Mouse (Mus musculus) liver, postnatal 0 days (tissue): ENCODE measurements around the gene Eef1g. TPM values are rescaled to one million over a fixed set of nuclear protein-coding genes. Genes with fewer than 3 reads are reported as not detected.
A peak's percentile ranks its signal among the peaks of the same experiment; 100 is the strongest.

Source experiments
- ATAC-seq: fragments of 200-750 bp; cut with Nextera tagmentation; 2 replicates; pipeline ENCODE4 v1.8.0; 2017; ENCODE audit warnings: mild to moderate bottlenecking, moderate library complexity
- DNase-seq: peaks from one replicate; pipeline ENCODE4 v3.0.0-alpha.2; 2016
- H3K27ac ChIP-seq: fragments of 300-500 bp; sonication (generic); 2 replicates; pipeline ENCODE4 v1.5.1; 2014; ENCODE audit warnings: antibody characterized with exemption, moderate library complexity, mild to moderate bottlenecking, low read depth
- H3K27me3 ChIP-seq: fragments of 300-500 bp; sonication (generic); 2 replicates; pipeline ENCODE4 v1.6.1; 2014; ENCODE audit warnings: low read length, control low read depth, mixed read lengths; ENCODE audit not compliant: insufficient read depth
- H3K36me3 ChIP-seq: fragments of 300-500 bp; sonication (generic); replicated peaks from 2 replicates; pipeline ENCODE4 v1.6.1; 2014; ENCODE audit warnings: mild to moderate bottlenecking, control low read depth, low read length, moderate library complexity, mixed read lengths; ENCODE audit not compliant: insufficient read depth
- H3K4me1 ChIP-seq: fragments of 300-500 bp; sonication (generic); 2 replicates; pipeline ENCODE4 v1.6.1; 2014; ENCODE audit warnings: antibody characterized with exemption, mild to moderate bottlenecking, control low read depth; ENCODE audit not compliant: insufficient read depth
- H3K4me2 ChIP-seq: fragments of 300-500 bp; sonication (generic); 2 replicates; pipeline ENCODE4 v1.6.1; 2014; ENCODE audit warnings: low read depth, mild to moderate bottlenecking, low read length, moderate library complexity, mixed read lengths
- H3K4me3 ChIP-seq: fragments of 300-500 bp; sonication (generic); 2 replicates; pipeline ENCODE4 v1.5.1; 2014; ENCODE audit warnings: low read depth, low read length
- H3K9ac ChIP-seq: fragments of 300-500 bp; sonication (generic); replicated peaks from 2 replicates; pipeline ENCODE4 v1.6.1; 2014; ENCODE audit warnings: mild to moderate bottlenecking, moderate library complexity
- H3K9me3 ChIP-seq: fragments of 300-500 bp; sonication (generic); 2 replicates; pipeline ENCODE4 v1.6.1; 2016; ENCODE audit warnings: mild to moderate bottlenecking, control low read depth, low read length, mixed read lengths
- CTCF ChIP-seq: sonication (generic); IDR thresholded peaks from 2 replicates; pipeline ENCODE4 v1.5.1; 2016; ENCODE audit warnings: antibody characterized with exemption, low read depth
- EP300 ChIP-seq: IDR thresholded peaks from 2 replicates; pipeline ENCODE4 v1.6.1; 2016; ENCODE audit warnings: antibody characterized with exemption, low read depth, mild to moderate bottlenecking
- WGBS: fragments of 180-500 bp; shearing (Covaris S2); extraction: QIAGEN DNeasy Blood & Tissue Kit; methylation state at CpG from one replicate; pipeline ENCODE4 v1.1.7; 2014; ENCODE audit not compliant: insufficient replicate concordance; 5-methylcytosine and 5-hydroxymethylcytosine counted together
- polyA plus RNA-seq: library from polyadenylated mRNA; unstranded; fragments of >200 nt; fragmentation: Nextera tagmentation; extraction: Ambion mirVana; gene quantifications from 2 replicates; pipeline ENCODE4 v1.2.1, GENCODE M21; 2015

Gene Eef1g
- polyA plus RNA-seq, 1 experiment from 2014 or later: 134 TPM

- peak overlapping the region; percentile 99 for H3K27ac ChIP-seq
- TF ChIP-seq EP300: peak; percentile 74
- no peak for TF ChIP-seq CTCF
- H3K36me3 ChIP-seq: peaks cover 53% of the 10 kb centered on the region
- H3K9ac ChIP-seq: peak overlapping the region; percentile 98
- H3K4me3 ChIP-seq: peak overlapping the region; percentile 90
- no peaks in the 10 kb centered on the region for H3K27me3 ChIP-seq
- H3K9me3 ChIP-seq: no peaks in the 10 kb centered on the region
- 23% methylated on average over 5 of the region's 5 CpGs for WGBS
- H3K4me2 ChIP-seq: peak overlapping the region; percentile 77
- 0 out of 2 replicates have a peak, but pooled peaks have one; percentile 1 for ATAC-seq
- H3K4me1 ChIP-seq: peaks cover 38% of the 10 kb centered on the region
- peak; percentile 75 for DNase-seq
Measured at GRCm38 (mm10) chr19:8944062-8944461, 22.8 kb upstream of the Eef1g start.

- TF ChIP-seq EP300: no peak
- no peak for TF ChIP-seq CTCF
- H3K4me2 ChIP-seq: peak overlapping the region; percentile 77
- no peaks in the 10 kb centered on the region for H3K27me3 ChIP-seq
- DNase-seq: peak; percentile 86
- peak; percentile 18; the same call in 1 of the 2 replicates for ATAC-seq
- peaks cover 38% of the 10 kb centered on the region for H3K4me1 ChIP-seq
- H3K9me3 ChIP-seq: no peaks in the 10 kb centered on the region
- H3K27ac ChIP-seq: peak overlapping the region; percentile 99
- WGBS: 11% methylated on average over 5 of the region's 5 CpGs
- no peak overlapping the region for H3K9ac ChIP-seq
- H3K4me3 ChIP-seq: peak overlapping the region; percentile 90; the same call in 1 of the 2 replicates
- H3K36me3 ChIP-seq: peaks cover 57% of the 10 kb centered on the region
Measured at GRCm38 (mm10) chr19:8944750-8945149, 22.1 kb upstream of the Eef1g start.

- Histone ChIP-seq H3K4me2 (peak overlapping the region; percentile 77), H3K36me3 (peaks cover 57% of the 10 kb centered on the region), H3K4me1 (peaks cover 38% of the 10 kb centered on the region), H3K9me3 (no peaks in the 10 kb centered on the region), H3K9ac (no peak overlapping the region), H3K27ac (peak overlapping the region; percentile 99), H3K27me3 (no peaks in the 10 kb centered on the region), H3K4me3 (0 out of 2 replicates have a peak overlapping the region, but pooled peaks have one; percentile 90)
- no peak for TF ChIP-seq EP300
- 0 out of 2 replicates have a peak, but pooled peaks have one; percentile 3 for TF ChIP-seq CTCF
- no peak for DNase-seq
- ATAC-seq: peak; percentile 9; the same call in 1 of the 2 replicates
- WGBS: 59% methylated on average over 6 of the region's 6 CpGs
Measured at GRCm38 (mm10) chr19:8945251-8945650, 21.6 kb upstream of the Eef1g start.

- ATAC-seq: no peak
- peaks cover 28% of the 10 kb centered on the region for H3K4me1 ChIP-seq
- no peak for TF ChIP-seq EP300
- no peak for TF ChIP-seq CTCF
- no peaks in the 10 kb centered on the region for H3K9me3 ChIP-seq
- no peak overlapping the region for H3K4me3 ChIP-seq
- 65% methylated on average over 7 of the region's 7 CpGs for WGBS
- H3K4me2 ChIP-seq: no peak overlapping the region
- H3K36me3 ChIP-seq: peaks cover 71% of the 10 kb centered on the region
- no peak overlapping the region; the same call in 1 of the 2 replicates for H3K27ac ChIP-seq
- no peaks in the 10 kb centered on the region for H3K27me3 ChIP-seq
- no peak overlapping the region for H3K9ac ChIP-seq
- DNase-seq: no peak
Measured at GRCm38 (mm10) chr19:8946929-8947328, 19.9 kb upstream of the Eef1g start.

- no peak overlapping the region for H3K4me2 ChIP-seq
- ATAC-seq: no peak
Measured at GRCm38 (mm10) chr19:8950190-8950589, 16.7 kb upstream of the Eef1g start.

GRCm38 (mm10) chr19:8952241-8952640, 14.6 kb upstream of the Eef1g start:
- Histone ChIP-seq H3K27ac (no peak overlapping the region), H3K4me1 (peaks cover 17% of the 10 kb centered on the region), H3K9me3 (no peaks in the 10 kb centered on the region), H3K4me3 (no peak overlapping the region), H3K4me2 (peak overlapping the region; percentile 89), H3K36me3 (peaks cover 59% of the 10 kb centered on the region), H3K27me3 (no peaks in the 10 kb centered on the region), H3K9ac (0 out of 2 replicates have a peak overlapping the region, but pooled peaks have one; percentile 16)
- ATAC-seq (no peak), DNase-seq (no peak)
- WGBS: 88% methylated on average over 9 of the region's 9 CpGs
- TF ChIP-seq EP300 (no peak), CTCF (no peak)

More at GRCm38 (mm10) chr19:8950190-8950589, 16.7 kb upstream of the Eef1g start:
- H3K9me3 ChIP-seq: no peaks in the 10 kb centered on the region
- no peak overlapping the region for H3K9ac ChIP-seq
- TF ChIP-seq EP300 (no peak), CTCF (no peak)
- 89% methylated on average over 5 of the region's 5 CpGs for WGBS
- H3K27me3 ChIP-seq: no peaks in the 10 kb centered on the region
- peaks cover 23% of the 10 kb centered on the region for H3K4me1 ChIP-seq
- H3K4me3 ChIP-seq: no peak overlapping the region
- H3K36me3 ChIP-seq: peaks cover 66% of the 10 kb centered on the region
- DNase-seq: no peak
- no peak overlapping the region for H3K27ac ChIP-seq
